Mouse (Mus musculus) lung, adult 2 months (tissue): ENCODE data around the gene Apoa1.

Experiments used
- CTCF ChIP-seq: fragments of 200-500 bp; IDR thresholded peaks from 2 replicates; pipeline ENCODE4 v1.5.1; 2011; ENCODE audit warnings: mild to moderate bottlenecking, low read length, control low read depth; ENCODE audit not compliant: insufficient read depth
- POLR2A ChIP-seq: fragments of 200-500 bp; IDR thresholded peaks from 2 replicates; pipeline ENCODE4 v1.6.1; 2011; ENCODE audit warnings: low read depth, mild to moderate bottlenecking, control low read depth, low read length, borderline replicate concordance; ENCODE audit errors: extremely low read depth

DNA sequence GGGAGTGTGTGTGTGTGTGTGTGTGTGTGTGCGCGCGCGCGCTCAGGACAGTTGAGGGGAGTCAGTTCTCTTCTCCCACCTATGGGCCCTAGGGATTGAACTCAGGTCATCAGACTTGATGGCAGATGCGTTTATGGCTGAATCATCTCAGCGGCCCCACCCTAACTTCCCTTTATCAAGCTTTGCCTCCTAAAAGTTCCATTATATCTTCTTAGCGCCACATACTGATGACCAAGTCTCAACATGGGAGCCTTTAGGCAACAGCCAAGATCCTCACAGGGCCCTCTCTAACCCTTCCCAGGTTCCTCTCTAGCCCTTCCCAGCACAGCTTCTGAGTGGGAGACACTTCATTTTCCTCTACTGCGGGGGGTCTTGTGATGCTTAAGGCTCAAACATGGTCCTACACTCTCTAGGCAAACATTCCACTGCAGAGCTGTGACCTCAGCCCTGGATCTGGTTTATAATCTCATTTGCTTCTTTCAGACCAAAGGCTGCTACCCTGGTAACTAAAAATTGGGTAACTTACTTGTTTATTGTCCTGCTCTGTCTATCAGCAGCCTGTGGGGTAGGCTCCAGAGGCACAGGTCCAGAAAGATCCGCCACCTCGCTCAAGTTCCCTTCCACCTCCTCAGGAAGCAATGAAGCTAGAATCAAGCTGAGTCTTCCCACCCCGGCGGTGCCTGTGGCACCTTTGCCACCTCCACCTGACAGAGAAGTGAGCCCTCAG, 11.5 kb upstream of the Apoa1 start:
- TF ChIP-seq POLR2A: no peak
- no peak for TF ChIP-seq CTCF
